In the genomic region with DNA sequence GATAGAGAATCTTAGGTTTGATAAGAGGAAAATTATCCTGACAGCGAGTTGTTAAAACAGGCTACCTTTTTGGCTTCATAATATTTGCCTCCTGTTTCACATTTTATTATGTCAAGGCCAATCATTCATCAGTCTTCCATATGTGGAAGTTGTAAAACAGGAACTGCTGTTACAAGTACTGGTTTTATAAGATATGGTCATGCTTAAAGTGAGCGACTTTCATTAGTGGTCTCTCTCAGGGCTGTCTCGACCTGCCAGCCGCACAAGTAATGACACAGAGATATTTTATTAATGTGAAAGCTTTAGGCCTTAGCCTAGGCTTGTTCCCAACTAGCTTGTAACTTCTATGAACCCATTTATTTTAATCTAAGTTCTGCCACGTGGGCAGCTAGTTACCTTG, we compare ENCODE assay signal across 25 mouse cellular contexts.
DNase-seq lines count a peak whose midpoint lies in the region; ATAC-seq lines count a peak whose summit lies in the region.
"Had no signal": no experiment of that assay in that cellular context is flagged by ENCODE, and none has a peak within 500 bp of the region (broad histone marks: within the 10 kb centered on the region; RNA-seq: fewer than 3 reads in every experiment).

No protein-coding gene starts in this region.

- peak; percentile 30 for DNase-seq in MEL-GATA-1-ER (ENCODE audit: extremely low read depth, low read depth)
- DNase-seq in embryo, embryonic 10.5 days (ENCODE audit: low spot score) = no peak
- no peak for DNase-seq in spleen, postnatal 4 days (ENCODE audit: low spot score in 2 of 2)
- DNase-seq in adrenal gland, postnatal 36 days = no peak
- DNase-seq: adrenal gland, postnatal 10 days; cerebellum, adult 11-12 months; cerebellum, adult 8-10 months; cerebellum, postnatal 10 days; cerebellum, postnatal 36 days; embryo, embryonic 11 days; forebrain, postnatal 0 days; gastrocnemius, adult 2 months; gastrocnemius, postnatal 14 days; heart, adult 11 months had no signal

- H3K4me1 ChIP-seq in limb, embryonic 12.5 days (replicated peaks) = peaks cover 10% of the 10 kb centered on the region
- H3K4me1 ChIP-seq: embryonic facial prominence, embryonic 15.5 days; intestine, embryonic 15.5 days had no signal

- no peaks in the 10 kb centered on the region for H3K9me3 ChIP-seq in limb, embryonic 12.5 days
- H3K9me3 ChIP-seq: embryonic facial prominence, embryonic 15.5 days; hindbrain, embryonic 10.5 days; hindbrain, embryonic 13.5 days; intestine, embryonic 15.5 days had no signal

- no peak overlapping the region for H3K4me3 ChIP-seq in limb, embryonic 12.5 days (replicated peaks)
- H3K4me3 ChIP-seq: embryonic facial prominence, embryonic 15.5 days; gastrocnemius, adult 2 months; hindbrain, embryonic 10.5 days; hindbrain, embryonic 13.5 days; intestine, embryonic 15.5 days had no signal

- no peak overlapping the region for H3K27ac ChIP-seq in limb, embryonic 12.5 days
- H3K27ac ChIP-seq: embryonic facial prominence, embryonic 15.5 days; gastrocnemius, adult 2 months; hindbrain, embryonic 10.5 days; hindbrain, embryonic 13.5 days; intestine, embryonic 15.5 days had no signal

- ATAC-seq in hematopoietic stem cell, adult 5-6 weeks (replicated peaks in 1 of 2; ENCODE audit: insufficient read depth in 1 of 2, low FRiP score in 2 of 2, low TSS enrichment in 1 of 2, low read depth in 1 of 2, poor library complexity in 2 of 2, severe bottlenecking in 2 of 2) = peak; percentile 89 to 91
- peak; percentile 52; the same call in 1 of the 2 replicates for ATAC-seq in limb, embryonic 12.5 days (ENCODE audit: insufficient number of reproducible peaks, insufficient read depth, low FRiP score, low TSS enrichment, low read depth)
- ATAC-seq: CD4-positive, CD25-positive, alpha-beta regulatory T cell, adult 4 months; forebrain, embryonic 14.5 days; forebrain, postnatal 0 days; hindbrain, embryonic 16.5 days; intestine, embryonic 15.5 days; Patski had no signal

- WGBS in limb, embryonic 12.5 days = 18% methylated on average over 5 of the region's 5 CpGs

- no peak overlapping the region for H3K4me2 ChIP-seq in limb, embryonic 12.5 days
- H3K4me2 ChIP-seq: embryonic facial prominence, embryonic 15.5 days; heart, embryonic 11.5 days; hindbrain, embryonic 13.5 days; intestine, embryonic 15.5 days had no signal

- H3K36me3 ChIP-seq in limb, embryonic 12.5 days = no peaks in the 10 kb centered on the region
- H3K36me3 ChIP-seq: embryonic facial prominence, embryonic 15.5 days; hindbrain, embryonic 10.5 days; hindbrain, embryonic 13.5 days; intestine, embryonic 15.5 days had no signal

- H3K9ac ChIP-seq in limb, embryonic 12.5 days (replicated peaks) = no peak overlapping the region
- H3K9ac ChIP-seq: embryonic facial prominence, embryonic 15.5 days; forebrain, postnatal 0 days; hindbrain, embryonic 13.5 days; intestine, embryonic 15.5 days had no signal

- H3K27me3 ChIP-seq in limb, embryonic 12.5 days = no peaks in the 10 kb centered on the region
- H3K27me3 ChIP-seq: embryonic facial prominence, embryonic 15.5 days; hindbrain, embryonic 13.5 days; intestine, embryonic 15.5 days had no signal
